Mouse (Mus musculus) megakaryocyte, adult 5-6 weeks (primary cell): Measurements from ENCODE around the gene Tbp. TPM values are rescaled to one million over a fixed set of nuclear protein-coding genes. Genes with fewer than 3 reads are reported as not detected.
"Not testable (repeated sequence)": the region's sequence is repeated elsewhere in the genome, so short reads cannot be mapped to it uniquely, and the experiment has no call there.

ENCODE experiments used
- ATAC-seq: 2 replicates; pipeline ENCODE4 v1.8.0; 2016; ENCODE audit warnings: mild to moderate bottlenecking, inconsistent platforms; ENCODE audit not compliant: poor library complexity, severe bottlenecking
- total RNA-seq, 2 experiments: library from RNA; stranded (forward) in 1 of 2; stranded (reverse) in 1 of 2; fragments of 153-499, 151-499 nt in 1 of 2; fragments of 221-1000, 200-1000 nt in 1 of 2; gene quantifications; 2 replicates each; pipeline versions ENCODE4 v1.2.3 to v1.2.4; 2015 to 2017

The Tbp gene
- total RNA-seq, 2 experiments from 2014 or later: 42.1 to 68.3 TPM

- peak; percentile 55 for ATAC-seq
Observed at GRCm38 (mm10) chr17:15536457-15536904, 36.8 kb downstream of the Tbp start.

DNA sequence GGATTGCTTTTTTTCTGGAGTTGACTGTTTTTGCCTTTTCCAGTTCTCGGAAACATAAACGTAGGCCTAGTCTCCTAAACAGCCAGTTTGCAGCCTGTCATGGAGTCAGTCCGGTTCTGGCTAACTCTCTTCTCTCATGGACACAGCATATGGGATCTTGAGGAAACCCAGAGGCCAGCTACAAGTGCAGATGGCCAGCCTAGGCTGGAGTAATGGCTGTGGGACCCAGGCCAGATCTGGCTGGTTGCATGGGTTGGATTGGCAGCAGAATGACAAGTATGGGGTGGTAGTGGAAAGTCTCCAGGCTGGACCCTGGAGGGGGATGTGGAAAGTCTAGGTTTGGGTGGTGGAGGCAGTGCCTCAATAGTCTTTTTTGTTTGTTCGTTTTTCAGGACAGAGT lies 40.6 kb downstream of the Tbp start:
- no peak for ATAC-seq

GRCm38 (mm10) chr17:15543868-15544267 lies 44.2 kb downstream of the Tbp start:
- not testable (repeated sequence) for ATAC-seq

DNA sequence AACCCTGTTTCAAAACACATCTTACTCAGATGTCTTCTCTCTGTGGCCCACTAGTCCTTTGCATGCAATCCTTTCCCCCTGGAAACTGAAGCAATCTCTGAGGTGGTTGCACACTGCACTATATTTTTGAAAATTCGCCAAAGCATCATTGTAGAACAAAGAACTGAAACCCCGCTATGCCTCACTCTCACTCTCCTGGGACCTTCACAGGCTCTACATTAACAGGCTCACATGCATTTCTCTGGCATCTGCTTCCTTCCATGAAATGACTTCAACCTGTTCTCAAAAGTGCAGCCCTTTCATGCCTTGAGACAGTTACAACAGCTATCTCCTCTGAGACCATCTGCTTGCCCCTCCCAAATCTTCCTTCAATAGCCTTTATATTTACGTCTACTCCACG lies 46.8 kb downstream of the Tbp start:
- ATAC-seq: no peak

DNA sequence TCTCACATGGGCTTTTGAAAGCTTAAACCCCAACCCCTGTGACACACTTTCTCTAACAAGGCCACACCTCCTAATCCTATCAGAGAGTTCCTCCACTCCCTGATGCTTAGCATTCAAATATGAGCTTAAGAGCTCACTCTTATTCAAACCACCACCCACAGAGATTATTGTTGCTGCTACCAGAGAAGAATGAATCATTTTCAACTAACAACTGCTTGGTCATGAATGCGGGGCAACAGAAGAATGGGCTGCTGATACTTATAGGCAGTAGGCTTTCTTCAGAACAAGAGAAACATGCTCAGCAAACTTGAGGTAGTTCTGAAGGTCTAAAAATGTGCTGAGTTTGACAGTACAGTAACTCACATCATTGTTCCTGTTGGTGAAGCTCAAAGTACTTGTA lies 50.0 kb downstream of the Tbp start:
- no peak for ATAC-seq

- ATAC-seq: no peak
Observed at GRCm38 (mm10) chr17:15559946-15560345, 60.3 kb downstream of the Tbp start.

- peak; percentile 99 for ATAC-seq
Observed at GRCm38 (mm10) chr17:15564014-15564927, 64.6 kb downstream of the Tbp start, which contains the start of gene Prdm9. TSS of gene Prdm9 (minus strand) at chr17:15564354.

DNA sequence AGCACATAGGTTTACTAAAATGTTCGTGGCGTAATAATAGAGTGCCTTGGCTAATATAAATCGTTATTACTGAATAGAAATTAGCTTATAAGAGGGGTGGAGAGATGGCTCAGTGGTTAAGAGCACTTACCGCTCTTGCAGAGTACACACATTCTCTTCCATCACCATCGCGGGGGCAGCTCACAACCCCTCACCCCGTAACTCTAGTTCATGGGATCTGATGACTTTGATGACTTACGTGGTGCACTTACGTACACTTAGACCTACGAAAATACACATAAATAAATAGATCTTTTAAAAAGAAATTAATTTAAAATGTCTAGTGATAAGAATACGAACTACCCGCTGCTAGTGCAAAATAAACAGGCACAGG lies 65.2 kb downstream of the Tbp start:
- no peak for ATAC-seq

DNA sequence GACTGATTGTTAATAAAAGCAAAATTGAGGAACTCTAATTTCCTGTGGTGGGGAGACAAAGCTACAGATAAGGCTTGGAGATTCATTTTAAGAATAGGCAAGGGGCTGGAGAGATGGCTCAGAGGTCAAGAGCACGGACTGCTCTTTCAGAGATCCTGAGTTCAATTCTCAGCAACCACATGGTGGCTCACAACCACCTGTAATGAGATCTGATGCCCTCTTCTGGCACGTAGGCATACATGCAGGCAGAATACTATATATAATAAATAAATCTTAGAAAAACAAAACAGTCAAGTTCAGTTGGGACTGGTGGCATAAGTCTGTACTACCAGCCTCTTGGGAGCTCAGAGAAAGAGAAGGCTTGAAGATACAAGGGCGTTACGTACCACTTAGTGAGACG lies 67.2 kb downstream of the Tbp start:
- ATAC-seq: no peak

DNA sequence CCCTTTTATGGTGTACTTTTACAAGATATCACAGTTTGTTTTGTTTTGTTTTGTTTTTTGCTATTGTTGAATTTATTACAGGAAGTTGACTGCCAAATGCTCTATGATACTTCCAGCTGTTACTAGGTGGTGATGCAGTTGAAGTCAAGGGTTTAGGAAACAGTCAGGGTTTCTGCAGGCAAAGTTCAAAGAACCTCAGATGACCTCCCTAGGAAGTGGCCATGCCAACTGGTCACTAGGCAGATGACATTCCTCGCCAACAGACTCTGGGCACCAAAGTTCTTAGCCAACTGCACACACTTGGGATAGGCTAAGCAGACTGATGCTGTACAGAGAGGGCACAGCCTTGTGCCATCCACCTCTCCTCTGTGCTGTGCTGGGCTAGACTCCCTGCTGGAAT lies 75.4 kb downstream of the Tbp start:
- no peak for ATAC-seq

GRCm38 (mm10) chr17:15577291-15577694 lies 77.6 kb downstream of the Tbp start:
- ATAC-seq: peak; percentile 97

Other genes starting within 250 kb of the Tbp start
- not detected in 2 replicates for gene Dll1, start 123.0 kb upstream of the Tbp start, total RNA-seq (2015)
- 0.11 TPM in 1 of 2 replicates, not detected in the other for gene Dll1, start 123.0 kb upstream of the Tbp start, total RNA-seq (2017)
- gene Fam120b, start 103.7 kb upstream of the Tbp start, total RNA-seq (2015): 10.8 and 11.8 TPM in 2 replicates
- 13.0 and 16.6 TPM in 2 replicates for gene Fam120b, start 103.7 kb upstream of the Tbp start, total RNA-seq (2017)
- 147 and 148 TPM in 2 replicates for gene Psmb1, start 137 bp upstream of the Tbp start, total RNA-seq (2015)
- 126 and 144 TPM in 2 replicates for gene Psmb1, start 137 bp upstream of the Tbp start, total RNA-seq (2017)
- gene Pdcd2, start 27.4 kb downstream of the Tbp start, total RNA-seq (2015): 33.8 and 35.0 TPM in 2 replicates
- 30.7 and 48.8 TPM in 2 replicates for gene Pdcd2, start 27.4 kb downstream of the Tbp start, total RNA-seq (2017)
- 2.2 and 7.0 TPM in 2 replicates for gene Prdm9, start 64.5 kb downstream of the Tbp start, total RNA-seq (2015)
- 3.5 and 4.5 TPM in 2 replicates for gene Prdm9, start 64.5 kb downstream of the Tbp start, total RNA-seq (2017)
- gene Chd1, start 205.1 kb downstream of the Tbp start, total RNA-seq (2015): 30.8 and 32.4 TPM in 2 replicates
- gene Chd1, start 205.1 kb downstream of the Tbp start, total RNA-seq (2017): 51.3 and 52.3 TPM in 2 replicates